Mouse (Mus musculus) testis, adult 2 months (tissue): ENCODE data around the gene Map4k4. TPM values are rescaled to one million over a fixed set of nuclear protein-coding genes. Genes with fewer than 3 reads are reported as not detected.

ENCODE experiments used
- H3K27ac ChIP-seq: fragments of 200-500 bp; 2 replicates; pipeline ENCODE4 v1.5.1; 2012; ENCODE audit warnings: low read depth, low read length; ENCODE audit not compliant: control insufficient read depth, insufficient read depth
- H3K27me3 ChIP-seq: fragments of 200-500 bp; 2 replicates; pipeline ENCODE4 v1.6.1; 2012; ENCODE audit warnings: mild to moderate bottlenecking, low read length, moderate library complexity; ENCODE audit not compliant: control insufficient read depth, insufficient read depth
- H3K36me3 ChIP-seq: fragments of 200-500 bp; 2 replicates; pipeline ENCODE4 v1.6.1; 2012; ENCODE audit warnings: mild to moderate bottlenecking, low read length; ENCODE audit not compliant: control insufficient read depth, insufficient read depth
- H3K4me1 ChIP-seq: fragments of 200-500 bp; 2 replicates; pipeline ENCODE4 v1.6.1; 2012; ENCODE audit warnings: low read length; ENCODE audit not compliant: control insufficient read depth, insufficient read depth
- H3K4me3 ChIP-seq: fragments of 200-500 bp; 2 replicates; pipeline ENCODE4 v1.5.1; 2012; ENCODE audit warnings: low read depth, mild to moderate bottlenecking, low read length, moderate library complexity, mixed read lengths; ENCODE audit not compliant: control insufficient read depth
- CTCF ChIP-seq: fragments of 200-500 bp; IDR thresholded peaks from 2 replicates; pipeline ENCODE4 v1.5.1; 2012; ENCODE audit warnings: low read depth, mild to moderate bottlenecking, inconsistent platforms, low read length, moderate library complexity; ENCODE audit not compliant: control insufficient read depth, insufficient read depth, insufficient replicate concordance
- POLR2A ChIP-seq: fragments of 200-500 bp; IDR thresholded peaks from 2 replicates; pipeline ENCODE4 v1.6.1; 2012; ENCODE audit warnings: low read depth, mild to moderate bottlenecking, inconsistent platforms, low read length, moderate library complexity; ENCODE audit not compliant: control insufficient read depth
- polyA plus RNA-seq: library from polyadenylated mRNA; depleted of rRNA; stranded (reverse); fragments of >200 nt; gene quantifications from 2 replicates; pipeline ENCODE4 v1.2.3, GENCODE M21; 2012

Gene Map4k4
- polyA plus RNA-seq, 1 experiment, result 25.6 TPM

- Histone ChIP-seq H3K27ac (no peak overlapping the region), H3K36me3 (no peaks in the 10 kb centered on the region), H3K4me1 (no peaks in the 10 kb centered on the region; the same call in 1 of the 2 replicates), H3K4me3 (no peak overlapping the region), H3K27me3 (no peaks in the 10 kb centered on the region)
- no peak for TF ChIP-seq CTCF
- TF ChIP-seq POLR2A, result no peak
These were observed 12.5 kb downstream of the Map4k4 start for GRCm38 (mm10) chr1:39913256-39913655.

- Histone ChIP-seq H3K4me1 (no peaks in the 10 kb centered on the region; the same call in 1 of the 2 replicates), H3K36me3 (no peaks in the 10 kb centered on the region), H3K4me3 (no peak overlapping the region), H3K27ac (no peak overlapping the region), H3K27me3 (no peaks in the 10 kb centered on the region)
- no peak for TF ChIP-seq POLR2A
- no peak for TF ChIP-seq CTCF
These were observed 15.4 kb downstream of the Map4k4 start for GRCm38 (mm10) chr1:39916144-39916543.

GRCm38 (mm10) chr1:39917855-39918516, 17.3 kb downstream of the Map4k4 start:
- H3K36me3 ChIP-seq, result no peaks in the 10 kb centered on the region
- H3K27ac ChIP-seq, result no peak overlapping the region
- H3K4me1 ChIP-seq, result peaks cover 3% of the 10 kb centered on the region
- no peak overlapping the region for H3K4me3 ChIP-seq
- H3K27me3 ChIP-seq, result no peaks in the 10 kb centered on the region
- TF ChIP-seq POLR2A (no peak), CTCF (no peak)

GRCm38 (mm10) chr1:39918517-39919115, 17.9 kb downstream of the Map4k4 start:
- peaks cover 8% of the 10 kb centered on the region for H3K4me1 ChIP-seq
- H3K36me3 ChIP-seq, result no peaks in the 10 kb centered on the region
- H3K27ac ChIP-seq, result no peak overlapping the region
- TF ChIP-seq CTCF, result no peak
- no peak for TF ChIP-seq POLR2A
- no peak overlapping the region for H3K4me3 ChIP-seq
- no peaks in the 10 kb centered on the region for H3K27me3 ChIP-seq

- no peak for TF ChIP-seq CTCF
- TF ChIP-seq POLR2A, result no peak
- H3K4me1 ChIP-seq, result peaks cover 10% of the 10 kb centered on the region
- no peaks in the 10 kb centered on the region for H3K27me3 ChIP-seq
- H3K36me3 ChIP-seq, result no peaks in the 10 kb centered on the region
- no peak overlapping the region for H3K27ac ChIP-seq
- no peak overlapping the region for H3K4me3 ChIP-seq
These were observed 19.9 kb downstream of the Map4k4 start for GRCm38 (mm10) chr1:39920616-39921015.

GRCm38 (mm10) chr1:39921996-39922395, 21.3 kb downstream of the Map4k4 start:
- H3K27ac ChIP-seq, result no peak overlapping the region
- peaks cover 10% of the 10 kb centered on the region for H3K4me1 ChIP-seq
- TF ChIP-seq POLR2A, result no peak
- TF ChIP-seq CTCF, result no peak
- H3K27me3 ChIP-seq, result no peaks in the 10 kb centered on the region
- no peaks in the 10 kb centered on the region for H3K36me3 ChIP-seq
- no peak overlapping the region for H3K4me3 ChIP-seq

GRCm38 (mm10) chr1:39922714-39923113, 22.0 kb downstream of the Map4k4 start:
- H3K27ac ChIP-seq, result no peak overlapping the region; the same call in 1 of the 2 replicates
- H3K27me3 ChIP-seq, result no peaks in the 10 kb centered on the region
- TF ChIP-seq CTCF, result no peak
- TF ChIP-seq POLR2A, result no peak
- H3K4me1 ChIP-seq, result peaks cover 10% of the 10 kb centered on the region
- H3K36me3 ChIP-seq, result no peaks in the 10 kb centered on the region
- no peak overlapping the region for H3K4me3 ChIP-seq
